In genomic region chr2:164979749-164980148, GRCm38 (mm10) we compare ENCODE assay signal across 8 mouse cellular contexts. TPM values are rescaled to one million over a fixed set of nuclear protein-coding genes. Genes with fewer than 3 reads are reported as not detected.
A peak's percentile ranks its signal among the peaks of the same experiment; 100 is the strongest.
DNase-seq lines count a peak whose midpoint lies in the region.

No protein-coding gene starts in this region.

- peak; percentile 65 for DNase-seq in gastrocnemius, postnatal 10 days
- DNase-seq in gastrocnemius, adult 8-10 months (ENCODE audit: low spot score in 2 of 2): no peak
- peak; percentile 84 for DNase-seq in testis, postnatal 10 days (ENCODE audit: low spot score)
- DNase-seq in testis, postnatal 14 days (ENCODE audit: low spot score): no peak
- peak; percentile 64 to 82 for DNase-seq in kidney, postnatal 25 days
- DNase-seq in thymus, postnatal 0 days (ENCODE audit: low spot score): peak; percentile 52
- no peak for DNase-seq in cerebellum, adult 9-10 months
- DNase-seq in right cerebral cortex, adult 18-20 months: no peak

RNA-seq across cellular contexts. Expression of gene Slc12a5, which starts 19.1 kb away (rescaled TPM):
- 1 to 10 TPM; 1.4 to 1.5 TPM for total RNA-seq in gastrocnemius, postnatal 10 days (2021)
- under 1 TPM; 0.31 to 0.40 (median 0.36) TPM for total RNA-seq in gastrocnemius, adult 8-10 months (2022)
- 0.26 and 0.30 TPM in 2 replicates for polyA plus RNA-seq in thymus, postnatal 0 days (2015; fragmentation: Nextera tagmentation; extraction: Ambion mirVana)

RNA-seq across cellular contexts. Expression of gene Mmp9, which starts 39.2 kb away (rescaled TPM):
- total RNA-seq in gastrocnemius, postnatal 10 days (2021): 10 to 100 TPM in 1 of 2 experiments, 1 to 10 TPM in 1; 1.2 to 96.6 TPM
- under 1 TPM; 0.15 to 0.83 (median 0.58) TPM for total RNA-seq in gastrocnemius, adult 8-10 months (2022)
- 47.8 and 53.2 TPM in 2 replicates for polyA plus RNA-seq in thymus, postnatal 0 days (2015; fragmentation: Nextera tagmentation; extraction: Ambion mirVana)

RNA-seq across cellular contexts. Expression of gene Ncoa5, which starts 54.9 kb away (rescaled TPM):
- 10 to 100 TPM; 13.4 to 20.4 TPM for total RNA-seq in gastrocnemius, postnatal 10 days (2021)
- 10 to 100 TPM in 3 of 4 experiments, 1 to 10 TPM in 1; 9.0 to 15.5 (median 10.6) TPM for total RNA-seq in gastrocnemius, adult 8-10 months (2022)
- polyA plus RNA-seq in thymus, postnatal 0 days (2015; fragmentation: Nextera tagmentation; extraction: Ambion mirVana): 43.8 and 51.3 TPM in 2 replicates

Comparison
In these comparisons a context has a peak if more than half of its experiments do, and no peak if none do; other contexts are left out.
1. DNase-seq: peak in gastrocnemius, postnatal 10 days (single experiment), testis, postnatal 10 days (single experiment), kidney, postnatal 25 days (2 of 2) and thymus, postnatal 0 days (single experiment); none in gastrocnemius, adult 8-10 months (0 of 2), testis, postnatal 14 days (single experiment), cerebellum, adult 9-10 months (single experiment) and right cerebral cortex, adult 18-20 months (single experiment).